Mouse (Mus musculus) lung, postnatal 0 days (tissue): Measurements from ENCODE around the gene Mettl1.

ENCODE experiments used
- CTCF ChIP-seq: IDR thresholded peaks from 2 replicates; pipeline ENCODE4 v1.5.1; 2016; ENCODE audit warnings: antibody characterized with exemption, mild to moderate bottlenecking
- EP300 ChIP-seq: IDR thresholded peaks from 2 replicates; pipeline ENCODE4 v1.6.1; 2016; ENCODE audit warnings: antibody characterized with exemption, mild to moderate bottlenecking, control low read depth

DNA sequence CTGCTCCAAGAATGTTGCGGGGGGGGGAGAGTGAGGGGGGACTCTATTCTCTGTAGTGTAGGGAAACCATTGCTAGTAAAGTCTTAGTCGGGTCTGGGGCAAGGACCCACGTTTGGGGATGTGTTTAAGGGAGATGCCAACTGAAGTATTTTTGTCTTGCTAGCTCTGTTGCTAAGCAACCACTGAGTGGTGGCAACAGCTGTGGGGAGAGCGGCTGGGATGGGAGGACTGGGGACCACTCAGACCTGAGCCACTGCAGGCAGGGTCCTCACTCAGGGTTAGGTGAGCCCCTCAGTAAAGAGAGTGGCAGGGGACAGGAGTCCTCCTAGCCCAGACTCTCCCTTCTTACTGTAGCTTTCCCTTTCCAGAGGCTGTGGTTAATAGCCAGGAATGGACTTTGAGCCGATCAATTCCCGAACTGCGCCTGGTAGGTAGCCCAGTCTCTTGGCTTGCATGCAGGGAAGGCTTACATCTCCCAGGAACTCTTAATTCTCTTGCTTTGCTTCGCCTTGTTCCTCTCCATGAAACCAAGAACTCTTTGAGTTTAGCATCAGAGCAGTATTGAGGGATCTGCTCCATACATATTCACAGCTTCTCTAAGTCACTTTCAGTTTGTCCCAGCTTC, 40.9 kb downstream of the Mettl1 start:
- TF ChIP-seq CTCF (no peak), EP300 (no peak)
